Mouse (Mus musculus): ENCODE data around the gene Ldb1.

DNA sequence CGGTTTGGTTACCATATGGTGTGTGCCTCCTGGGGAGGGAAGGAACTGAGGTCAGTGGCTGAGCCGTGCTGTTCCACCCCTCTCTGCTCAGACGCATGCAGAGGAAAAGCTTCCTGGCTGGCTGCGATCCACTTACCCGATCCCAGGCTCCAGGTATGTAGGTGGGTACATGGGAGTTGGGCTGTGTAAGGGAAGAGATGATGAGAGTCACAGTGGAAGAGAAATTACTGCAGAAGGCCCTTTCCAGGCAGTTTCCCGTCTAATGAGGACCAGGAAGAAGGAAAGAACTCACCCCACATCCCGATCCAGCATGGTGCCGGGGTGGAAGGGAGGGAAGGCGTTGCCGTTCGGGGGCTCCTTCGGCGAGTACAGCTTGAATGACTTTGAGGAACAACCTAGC, 9.0 kb downstream of the Ldb1 start:
- TF ChIP-seq TAL1 (IDR thresholded peaks at IDR 0.05; ENCODE audit: low read length) (no peak), GATA1 (IDR thresholded peaks at IDR 0.05; ENCODE audit: low read length) (no peak)

Measured in erythroblast, embryonic 14.5 days (primary cell).